Mouse (Mus musculus) heart, postnatal 0 days (tissue): ENCODE results near the gene BC034090. TPM values are rescaled to one million over a fixed set of nuclear protein-coding genes. Genes with fewer than 3 reads are reported as not detected.
A peak's percentile ranks its signal among the peaks of the same experiment; 100 is the strongest.

ENCODE experiments used
- ATAC-seq: fragments of 200-750 bp; cut with Nextera tagmentation; 2 replicates; pipeline ENCODE4 v1.8.0; 2017; ENCODE audit warnings: low read depth, moderate number of reproducible peaks, moderate library complexity; ENCODE audit not compliant: insufficient read depth
- DNase-seq: peaks from one replicate; pipeline ENCODE4 v3.0.0-alpha.2; 2016; ENCODE audit warnings: low spot score
- H3K27ac ChIP-seq: fragments of 300-500 bp; sonication (generic); 2 replicates; pipeline ENCODE4 v1.5.1; 2014; ENCODE audit warnings: low read depth, mild to moderate bottlenecking
- H3K27me3 ChIP-seq: fragments of 300-500 bp; sonication (generic); 2 replicates; pipeline ENCODE4 v1.6.1; 2014; ENCODE audit warnings: low read length, mixed read lengths; ENCODE audit not compliant: control insufficient read depth, insufficient read depth
- H3K36me3 ChIP-seq: fragments of 300-500 bp; sonication (generic); replicated peaks from 2 replicates; pipeline ENCODE4 v1.6.1; 2014; ENCODE audit warnings: low read length, mixed read lengths; ENCODE audit not compliant: control insufficient read depth, insufficient read depth
- H3K4me1 ChIP-seq: fragments of 300-500 bp; sonication (generic); 2 replicates; pipeline ENCODE4 v1.6.1; 2014; ENCODE audit warnings: antibody characterized with exemption; ENCODE audit not compliant: control insufficient read depth, insufficient read depth
- H3K4me2 ChIP-seq: fragments of 300-500 bp; sonication (generic); 2 replicates; pipeline ENCODE4 v1.6.1; 2014; ENCODE audit warnings: low read depth, mild to moderate bottlenecking, low read length, moderate library complexity
- H3K4me3 ChIP-seq: fragments of 300-500 bp; sonication (generic); 2 replicates; pipeline ENCODE4 v1.5.1; 2014; ENCODE audit warnings: low read depth, low read length
- H3K9ac ChIP-seq: fragments of 300-500 bp; sonication (generic); replicated peaks from 2 replicates; pipeline ENCODE4 v1.6.1; 2014; ENCODE audit warnings: low read depth, low read length, mixed read lengths
- H3K9me3 ChIP-seq: fragments of 300-500 bp; sonication (generic); replicated peaks from 2 replicates; pipeline ENCODE4 v1.6.1; 2016; ENCODE audit warnings: low read length; ENCODE audit not compliant: control insufficient read depth
- CTCF ChIP-seq: IDR thresholded peaks from 2 replicates; pipeline ENCODE4 v1.5.1; 2016; ENCODE audit warnings: antibody characterized with exemption, control low read depth, low read depth
- EP300 ChIP-seq: IDR thresholded peaks from 2 replicates; pipeline ENCODE4 v1.6.1; 2016; ENCODE audit warnings: antibody characterized with exemption, low read depth
- WGBS: fragments of 180-500 bp; shearing (Covaris S2); extraction: QIAGEN DNeasy Blood & Tissue Kit; methylation state at CpG from one replicate; pipeline ENCODE4 v1.1.7; 2014; 5-methylcytosine and 5-hydroxymethylcytosine counted together
- polyA plus RNA-seq: library from polyadenylated mRNA; unstranded; fragments of >200 nt; fragmentation: Nextera tagmentation; extraction: Ambion mirVana; gene quantifications from 2 replicates; pipeline ENCODE4 v1.2.1, GENCODE M21; 2015
- total RNA-seq: library from RNA; depleted of rRNA; stranded (reverse); fragments of >200 nt; gene quantifications from 2 replicates; pipeline ENCODE4 v1.2.3, GENCODE M21; 2014; ENCODE audit warnings: low replicate concordance

Gene BC034090
- total and polyA plus RNA-seq, 2 experiments from 2014 or later, result 9.7 to 82.1 TPM

GRCm38 (mm10) chr1:155250531-155251135 is 6.4 kb upstream of the BC034090 start:
- Histone ChIP-seq H3K4me3 (no peak overlapping the region), H3K36me3 (no peaks in the 10 kb centered on the region), H3K4me2 (no peak overlapping the region), H3K4me1 (peaks cover 2% of the 10 kb centered on the region), H3K9me3 (no peaks in the 10 kb centered on the region), H3K9ac (no peak overlapping the region), H3K27me3 (no peaks in the 10 kb centered on the region), H3K27ac (no peak overlapping the region)
- WGBS, result 55% methylated on average over 4 of the region's 4 CpGs
- ATAC-seq (no peak), DNase-seq (no peak)
- TF ChIP-seq CTCF, result no peak
- no peak for TF ChIP-seq EP300

GRCm38 (mm10) chr1:155249896-155250295 is 5.7 kb upstream of the BC034090 start:
- Histone ChIP-seq H3K4me2 (no peak overlapping the region), H3K4me3 (no peak overlapping the region), H3K9ac (no peak overlapping the region), H3K27ac (no peak overlapping the region), H3K27me3 (no peaks in the 10 kb centered on the region), H3K4me1 (peaks cover 9% of the 10 kb centered on the region), H3K36me3 (no peaks in the 10 kb centered on the region), H3K9me3 (no peaks in the 10 kb centered on the region)
- no peak for ATAC-seq
- 48% methylated on average over 5 of the region's 5 CpGs for WGBS
- TF ChIP-seq EP300 (no peak), CTCF (no peak)
- no peak for DNase-seq

- no peaks in the 10 kb centered on the region for H3K9me3 ChIP-seq
- H3K27ac ChIP-seq, result no peak overlapping the region
- WGBS, result 55% methylated on average over 5 of the region's 5 CpGs
- peaks cover 9% of the 10 kb centered on the region for H3K4me1 ChIP-seq
- no peak overlapping the region for H3K4me3 ChIP-seq
- no peak overlapping the region for H3K9ac ChIP-seq
- DNase-seq (no peak), ATAC-seq (no peak)
- no peak overlapping the region for H3K4me2 ChIP-seq
- H3K27me3 ChIP-seq, result no peaks in the 10 kb centered on the region
- H3K36me3 ChIP-seq, result no peaks in the 10 kb centered on the region
- TF ChIP-seq EP300 (no peak), CTCF (no peak)
These were observed 3.8 kb upstream of the BC034090 start for GRCm38 (mm10) chr1:155248041-155248440.

GRCm38 (mm10) chr1:155247441-155247840 is 3.2 kb upstream of the BC034090 start:
- DNase-seq, result no peak
- Histone ChIP-seq H3K27ac (no peak overlapping the region), H3K27me3 (no peaks in the 10 kb centered on the region), H3K4me3 (no peak overlapping the region), H3K9ac (no peak overlapping the region), H3K4me2 (no peak overlapping the region), H3K9me3 (no peaks in the 10 kb centered on the region), H3K4me1 (peaks cover 9% of the 10 kb centered on the region), H3K36me3 (no peaks in the 10 kb centered on the region)
- no peak for ATAC-seq
- TF ChIP-seq CTCF (no peak), EP300 (no peak)
- WGBS, result 33% methylated on average over 5 of the region's 5 CpGs

GRCm38 (mm10) chr1:155245516-155245915 is 1.3 kb upstream of the BC034090 start:
- H3K4me3 ChIP-seq, result peak overlapping the region; percentile 74
- DNase-seq (no peak), ATAC-seq (no peak)
- peak overlapping the region; percentile 97 for H3K27ac ChIP-seq
- TF ChIP-seq CTCF (no peak), EP300 (no peak)
- H3K27me3 ChIP-seq, result no peaks in the 10 kb centered on the region
- peaks cover 16% of the 10 kb centered on the region for H3K36me3 ChIP-seq
- peak overlapping the region; percentile 85 for H3K4me2 ChIP-seq
- H3K9ac ChIP-seq, result peak overlapping the region; percentile 92
- H3K9me3 ChIP-seq, result no peaks in the 10 kb centered on the region
- peaks cover 22% of the 10 kb centered on the region for H3K4me1 ChIP-seq
- WGBS, result 62% methylated on average over 7 of the region's 7 CpGs

GRCm38 (mm10) chr1:155244771-155245211 is 547 bp upstream of the BC034090 start:
- ATAC-seq (peak; percentile 55), DNase-seq (peak; percentile 44)
- Histone ChIP-seq H3K36me3 (peaks cover 23% of the 10 kb centered on the region), H3K4me1 (peaks cover 28% of the 10 kb centered on the region), H3K4me2 (peak overlapping the region; percentile 85), H3K9me3 (no peaks in the 10 kb centered on the region), H3K27me3 (no peaks in the 10 kb centered on the region), H3K4me3 (peak overlapping the region; percentile 74), H3K27ac (peak overlapping the region; percentile 97), H3K9ac (peak overlapping the region; percentile 92)
- 2% methylated on average over 29 of the region's 29 CpGs for WGBS
- TF ChIP-seq EP300 (no peak), CTCF (no peak)
